Mouse (Mus musculus): ENCODE data around the gene Pdcd11. TPM values are rescaled to one million over a fixed set of nuclear protein-coding genes. Genes with fewer than 3 reads are reported as not detected.

Pdcd11 gene
- polyA plus RNA-seq (2016; fragmentation: Nextera tagmentation; extraction: Ambion mirVana), result 14.6 TPM in 2 replicates

DNA sequence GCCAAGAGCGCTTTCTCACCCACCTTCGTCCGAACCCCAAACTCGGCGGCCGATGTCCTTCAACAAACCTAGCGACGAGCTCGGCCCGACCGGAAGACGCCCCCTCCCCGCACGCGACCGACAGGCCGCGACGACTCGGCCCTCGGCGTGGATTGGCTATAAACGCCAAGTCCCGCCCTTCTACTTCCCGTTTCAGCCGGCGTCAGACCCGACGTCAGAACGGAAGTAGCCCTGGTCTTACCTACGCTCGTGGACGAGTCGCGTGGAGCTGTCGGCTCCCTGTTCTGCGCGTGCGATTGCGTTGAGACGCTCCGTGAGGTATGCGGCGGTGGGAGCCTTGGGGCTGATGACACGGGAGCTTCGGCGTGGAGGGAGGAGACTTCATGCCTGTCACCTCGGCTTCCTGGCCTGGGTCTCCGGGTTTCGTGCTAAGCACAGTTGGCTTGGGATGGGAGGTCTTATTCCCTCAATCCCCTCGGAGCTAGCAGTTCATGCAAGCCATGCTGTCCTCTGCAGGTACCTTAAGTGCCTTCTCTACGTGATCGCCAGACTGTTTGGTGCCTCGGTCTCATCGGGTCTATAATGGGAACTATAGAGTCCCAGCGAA, at the start of gene Pdcd11, which contains the start of gene Usmg5:
TSS of gene Pdcd11 (plus strand) at position 219 of the 607 bp plus-strand sequence.
TSS of gene Usmg5 (minus strand) at position 98 of the 607 bp plus-strand sequence.
- Histone ChIP-seq H3K9me3 (no peaks in the 10 kb centered on the region), H3K36me3 (replicated peaks) (peaks cover 58% of the 10 kb centered on the region), H3K27me3 (replicated peaks; ENCODE audit: low read depth, poor library complexity, severe bottlenecking) (no peaks in the 10 kb centered on the region), H3K4me1 (peaks cover 23% of the 10 kb centered on the region), H3K4me3 (peak within 1 kb of the TSS; percentile 87), H3K27ac (replicated peaks) (peak within 1 kb of the TSS; percentile 91)
- under 1% methylated on average over 56 of the region's 56 CpGs for WGBS
- peak; percentile 96 for DNase-seq (ENCODE audit: low spot score)

DNA sequence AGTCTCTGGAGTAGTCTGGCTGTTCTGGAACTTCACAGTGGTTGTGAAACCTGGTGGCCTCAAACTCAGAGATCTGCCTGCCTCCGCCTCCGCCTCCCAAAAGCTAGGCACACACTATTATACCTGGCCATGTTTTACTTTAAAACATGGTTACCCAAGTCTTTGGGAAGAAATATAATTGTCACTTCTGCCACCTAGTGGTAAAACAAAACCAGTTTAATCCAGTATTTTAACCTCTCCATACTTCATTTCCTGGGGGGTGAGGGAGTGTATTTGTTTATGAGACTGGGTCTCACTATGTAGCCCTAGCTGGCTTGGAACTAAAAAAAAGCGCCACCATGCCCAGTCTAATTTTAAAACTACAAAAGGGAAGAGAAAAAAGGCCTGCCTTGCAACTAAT, 47.0 kb upstream of the Pdcd11 start:
- no peak overlapping the region for H3K27ac ChIP-seq (replicated peaks)
- no peak overlapping the region for H3K4me3 ChIP-seq
- no peaks in the 10 kb centered on the region for H3K9me3 ChIP-seq
- WGBS, result 92% methylated on average over 3 of the region's 3 CpGs
- no peak for DNase-seq (ENCODE audit: low spot score)
- peaks cover under 1% of the 10 kb centered on the region; the same call in 1 of the 2 replicates for H3K4me1 ChIP-seq
- H3K27me3 ChIP-seq (replicated peaks; ENCODE audit: low read depth, poor library complexity, severe bottlenecking), result no peaks in the 10 kb centered on the region
- peaks cover 97% of the 10 kb centered on the region for H3K36me3 ChIP-seq (replicated peaks)

DNA sequence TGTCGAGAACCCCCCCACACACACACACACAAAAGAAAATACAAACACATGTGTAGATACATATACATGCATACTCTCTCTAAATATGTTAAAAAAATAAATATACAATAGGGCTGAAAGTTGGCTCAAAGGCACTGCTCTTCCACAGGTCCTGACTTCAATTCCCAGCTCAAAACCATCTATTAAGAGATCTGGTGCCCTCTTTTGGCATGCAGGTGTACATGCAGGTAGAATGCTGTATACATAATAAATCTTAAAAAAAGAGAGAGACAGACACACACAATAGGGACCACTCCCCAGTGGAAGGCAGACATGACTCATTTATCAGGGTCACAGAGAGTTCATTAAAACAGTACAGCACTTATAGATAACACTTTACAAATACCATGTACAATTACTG, 44.2 kb upstream of the Pdcd11 start:
- Histone ChIP-seq H3K27me3 (replicated peaks; ENCODE audit: low read depth, poor library complexity, severe bottlenecking) (no peaks in the 10 kb centered on the region), H3K36me3 (replicated peaks) (peaks cover 69% of the 10 kb centered on the region), H3K27ac (replicated peaks) (no peak overlapping the region), H3K9me3 (no peaks in the 10 kb centered on the region), H3K4me1 (peaks cover 20% of the 10 kb centered on the region), H3K4me3 (no peak overlapping the region)
- DNase-seq (ENCODE audit: low spot score), result no peak
- 95% methylated on average over 1 of the region's 1 CpGs for WGBS

DNA sequence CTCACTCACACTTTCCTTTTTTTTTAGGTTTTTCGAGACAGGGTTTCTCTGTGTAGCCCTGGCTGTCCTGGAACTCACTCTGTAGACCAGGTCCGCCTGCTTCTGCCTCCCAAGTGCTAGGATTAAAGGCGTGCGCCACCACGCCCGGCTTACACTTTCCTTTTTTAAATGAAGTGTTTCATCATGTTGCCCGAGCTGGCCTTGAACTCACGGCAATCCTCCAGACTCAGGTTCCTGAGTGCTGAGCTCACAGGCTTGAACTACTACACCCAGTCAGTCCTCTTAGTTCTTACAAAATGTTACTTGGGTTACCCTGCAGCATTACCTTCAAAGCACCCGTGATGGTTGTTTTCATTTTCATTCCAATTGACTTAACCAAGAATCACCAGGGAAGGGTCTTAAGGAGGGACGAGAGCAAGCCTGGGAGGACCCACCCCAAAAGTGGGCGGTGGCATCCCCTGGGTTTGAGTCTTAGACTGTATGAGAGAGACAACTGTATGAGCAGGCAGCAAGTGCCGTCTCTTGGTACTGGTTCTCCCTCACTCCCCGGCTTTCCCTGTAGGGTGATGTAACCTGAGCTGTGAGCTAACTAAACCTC, 43.2 kb upstream of the Pdcd11 start:
- DNase-seq (ENCODE audit: low spot score), result no peak
- no peaks in the 10 kb centered on the region for H3K27me3 ChIP-seq (replicated peaks; ENCODE audit: low read depth, poor library complexity, severe bottlenecking)
- H3K4me3 ChIP-seq, result no peak overlapping the region
- peaks cover 60% of the 10 kb centered on the region for H3K36me3 ChIP-seq (replicated peaks)
- 86% methylated on average over 13 of the region's 13 CpGs for WGBS
- peaks cover 20% of the 10 kb centered on the region for H3K4me1 ChIP-seq
- H3K9me3 ChIP-seq, result no peaks in the 10 kb centered on the region
- H3K27ac ChIP-seq (replicated peaks), result no peak overlapping the region

DNA sequence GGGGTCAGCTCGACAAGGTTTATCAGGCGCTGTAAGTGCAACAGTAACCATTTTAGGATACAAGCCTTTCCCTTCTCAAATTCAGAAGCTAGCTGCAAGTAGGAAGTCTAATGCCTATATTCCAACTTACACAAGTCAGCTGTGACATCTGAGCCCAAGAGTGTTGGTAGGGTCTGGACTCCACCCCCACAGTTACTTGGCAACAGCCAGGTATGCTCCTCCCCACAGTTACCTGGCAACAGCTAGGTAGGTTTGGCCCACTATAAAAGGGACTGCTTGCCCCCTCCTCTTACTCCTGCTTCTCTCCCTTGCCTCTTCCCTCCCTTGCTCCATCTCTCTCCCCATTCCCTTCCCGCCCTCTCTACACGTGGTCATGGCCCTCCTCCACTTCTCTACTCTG, 41.5 kb upstream of the Pdcd11 start:
- H3K27ac ChIP-seq (replicated peaks), result no peak overlapping the region
- DNase-seq (ENCODE audit: low spot score), result no peak
- no peaks in the 10 kb centered on the region for H3K27me3 ChIP-seq (replicated peaks; ENCODE audit: low read depth, poor library complexity, severe bottlenecking)
- 68% methylated on average over 4 of the region's 4 CpGs for WGBS
- peaks cover 44% of the 10 kb centered on the region for H3K36me3 ChIP-seq (replicated peaks)
- H3K4me1 ChIP-seq, result peaks cover 20% of the 10 kb centered on the region
- peak overlapping the region; percentile 92 for H3K4me3 ChIP-seq
- H3K9me3 ChIP-seq, result no peaks in the 10 kb centered on the region

DNA sequence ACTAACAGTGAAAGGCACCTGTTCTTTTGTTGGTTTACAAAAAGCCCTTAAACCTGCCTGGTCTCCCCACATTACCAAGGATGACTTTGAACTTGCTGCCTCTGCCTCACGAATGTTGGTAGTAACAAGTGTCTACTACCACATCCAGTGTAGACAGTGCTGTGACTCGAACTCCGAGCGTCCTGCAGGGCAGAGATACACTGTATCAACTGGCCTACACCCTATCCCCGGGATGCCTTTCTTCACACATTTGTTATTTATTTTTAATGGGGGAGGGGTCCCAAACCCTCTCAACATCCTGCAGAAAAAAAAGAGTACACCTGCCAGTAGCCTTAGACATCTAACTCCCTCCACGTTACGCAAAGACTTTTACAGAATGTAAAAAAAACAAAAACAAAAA, 40.7 kb upstream of the Pdcd11 start:
- Histone ChIP-seq H3K9me3 (no peaks in the 10 kb centered on the region), H3K36me3 (replicated peaks) (peaks cover 36% of the 10 kb centered on the region), H3K4me3 (peak overlapping the region; percentile 92), H3K27me3 (replicated peaks; ENCODE audit: low read depth, poor library complexity, severe bottlenecking) (no peaks in the 10 kb centered on the region), H3K27ac (replicated peaks) (peak overlapping the region; percentile 96; the same call in 1 of the 2 replicates), H3K4me1 (peaks cover 20% of the 10 kb centered on the region)
- 11% methylated on average over 7 of the region's 7 CpGs for WGBS
- DNase-seq (ENCODE audit: low spot score), result no peak

DNA sequence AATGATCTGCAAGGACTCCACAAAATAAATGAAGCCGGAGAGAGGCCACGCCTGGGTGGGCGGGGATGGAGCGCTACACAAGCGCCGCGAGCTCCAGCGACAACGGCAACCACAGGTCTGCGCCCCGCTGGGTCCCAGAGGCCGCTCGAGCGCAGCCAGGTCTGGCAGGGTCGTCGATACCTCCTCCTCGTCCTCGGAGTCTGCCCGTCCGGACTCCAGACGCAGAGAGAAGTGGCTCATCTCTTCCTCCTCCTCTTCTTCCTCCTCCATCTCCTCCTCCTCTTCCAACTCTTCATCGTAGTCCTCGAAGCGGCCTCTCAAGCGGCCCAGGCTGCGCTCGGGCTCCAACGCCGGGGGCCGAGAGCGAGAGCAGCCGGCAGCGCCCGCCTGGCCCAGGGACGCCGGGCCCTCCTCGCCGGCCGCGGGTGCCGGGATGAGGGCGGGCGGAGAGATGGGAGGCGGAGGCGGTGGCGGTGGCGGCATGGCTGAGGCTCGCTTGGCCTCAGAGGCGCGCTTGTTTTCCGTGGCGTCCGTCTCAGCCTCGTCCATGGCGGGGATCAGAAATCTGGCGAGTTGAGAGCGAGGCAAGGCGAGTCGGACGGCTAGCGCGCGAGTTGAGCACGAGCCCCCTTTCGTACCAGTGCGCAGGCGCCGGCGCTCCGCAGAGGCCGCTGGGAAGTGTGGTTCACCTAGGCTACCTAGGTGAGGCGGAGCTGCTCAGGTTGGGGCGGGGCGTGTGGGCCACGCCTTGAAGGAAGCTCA, 40.1 kb upstream of the Pdcd11 start, which contains the start of gene Pcgf6:
TSS of gene Pcgf6 (minus strand) at position 636 of the 762 bp plus-strand sequence.
- H3K36me3 ChIP-seq (replicated peaks), result peaks cover 30% of the 10 kb centered on the region
- DNase-seq (ENCODE audit: low spot score), result peak; percentile 91
- WGBS, result under 1% methylated on average over 75 of the region's 75 CpGs
- peak within 1 kb of the TSS; percentile 96 for H3K27ac ChIP-seq (replicated peaks)
- peak within 1 kb of the TSS; percentile 92 for H3K4me3 ChIP-seq
- peaks cover 20% of the 10 kb centered on the region for H3K4me1 ChIP-seq
- no peaks in the 10 kb centered on the region for H3K9me3 ChIP-seq
- H3K27me3 ChIP-seq (replicated peaks; ENCODE audit: low read depth, poor library complexity, severe bottlenecking), result no peaks in the 10 kb centered on the region

DNA sequence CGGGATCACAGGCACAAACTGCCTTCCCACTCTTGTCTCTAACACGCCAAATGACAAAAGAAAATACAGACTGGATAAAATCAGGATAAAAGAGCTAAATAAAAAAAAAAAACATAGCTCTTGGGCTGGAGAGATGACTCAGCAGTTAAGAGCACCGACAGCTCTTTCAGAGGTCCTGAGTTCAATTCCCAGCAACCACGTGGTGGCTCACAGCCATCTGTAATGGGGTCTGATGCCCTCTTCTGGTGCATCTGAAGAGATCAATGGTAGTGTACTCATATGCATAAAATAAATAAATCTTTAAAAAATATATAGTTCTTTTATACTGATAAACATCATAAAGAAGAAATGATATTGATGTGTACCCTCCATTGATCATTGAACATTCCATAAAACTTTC, 37.6 kb upstream of the Pdcd11 start:
- Histone ChIP-seq H3K9me3 (no peaks in the 10 kb centered on the region), H3K27ac (replicated peaks) (no peak overlapping the region), H3K4me3 (no peak overlapping the region), H3K27me3 (replicated peaks; ENCODE audit: low read depth, poor library complexity, severe bottlenecking) (no peaks in the 10 kb centered on the region), H3K4me1 (peaks cover 20% of the 10 kb centered on the region), H3K36me3 (replicated peaks) (peaks cover 5% of the 10 kb centered on the region)
- no peak for DNase-seq (ENCODE audit: low spot score)
- WGBS, result 88% methylated on average over 4 of the region's 4 CpGs

DNA sequence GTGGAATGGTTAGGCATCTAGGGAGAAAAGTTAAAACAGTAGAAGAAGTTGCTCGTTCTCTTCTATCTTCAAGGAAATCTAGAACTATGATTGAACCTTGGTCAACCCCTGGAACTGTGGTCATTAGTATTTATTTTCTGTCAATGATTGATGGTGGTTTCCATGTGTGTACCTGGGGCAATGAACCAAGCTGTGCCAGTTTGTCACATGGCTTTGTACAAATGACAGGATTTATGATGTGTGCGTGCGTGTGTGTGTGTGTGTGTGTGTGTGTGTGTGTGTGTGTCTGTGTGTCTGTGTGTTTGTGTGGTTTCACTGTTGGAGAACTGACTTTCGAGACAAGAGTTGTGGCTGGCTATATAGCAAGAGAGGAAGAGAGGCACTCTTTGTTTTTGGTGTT, 37.1 kb upstream of the Pdcd11 start:
- Histone ChIP-seq H3K27me3 (replicated peaks; ENCODE audit: low read depth, poor library complexity, severe bottlenecking) (no peaks in the 10 kb centered on the region), H3K36me3 (replicated peaks) (no peaks in the 10 kb centered on the region), H3K27ac (replicated peaks) (no peak overlapping the region), H3K9me3 (no peaks in the 10 kb centered on the region), H3K4me3 (no peak overlapping the region), H3K4me1 (peaks cover 20% of the 10 kb centered on the region)
- DNase-seq (ENCODE audit: low spot score), result no peak
- 85% methylated on average over 4 of the region's 4 CpGs for WGBS

DNA sequence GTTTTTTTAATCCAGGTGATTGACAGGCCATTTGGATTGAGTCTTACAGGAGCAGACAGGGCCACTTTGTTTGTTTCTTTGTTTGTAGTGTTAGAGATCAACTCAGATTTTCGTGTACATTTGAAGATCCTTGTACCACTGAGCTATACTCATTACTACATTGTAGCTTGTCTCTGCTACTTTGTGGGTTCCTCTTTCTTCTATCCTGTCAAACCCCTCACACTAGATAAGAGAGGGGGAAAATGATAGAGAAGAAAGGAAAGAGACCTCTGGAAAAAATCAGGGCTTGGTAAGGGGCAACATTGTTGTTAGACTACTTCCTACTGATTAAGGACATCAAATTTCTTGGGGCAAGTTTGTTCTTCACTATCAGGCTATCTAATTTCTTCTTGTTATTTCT, 32.9 kb upstream of the Pdcd11 start:
- Histone ChIP-seq H3K4me3 (no peak overlapping the region), H3K27ac (replicated peaks) (no peak overlapping the region), H3K9me3 (no peaks in the 10 kb centered on the region), H3K4me1 (no peaks in the 10 kb centered on the region), H3K36me3 (replicated peaks) (no peaks in the 10 kb centered on the region), H3K27me3 (replicated peaks; ENCODE audit: low read depth, poor library complexity, severe bottlenecking) (no peaks in the 10 kb centered on the region)
- WGBS, result 65% methylated on average over 1 of the region's 1 CpGs
- DNase-seq (ENCODE audit: low spot score), result no peak

DNA sequence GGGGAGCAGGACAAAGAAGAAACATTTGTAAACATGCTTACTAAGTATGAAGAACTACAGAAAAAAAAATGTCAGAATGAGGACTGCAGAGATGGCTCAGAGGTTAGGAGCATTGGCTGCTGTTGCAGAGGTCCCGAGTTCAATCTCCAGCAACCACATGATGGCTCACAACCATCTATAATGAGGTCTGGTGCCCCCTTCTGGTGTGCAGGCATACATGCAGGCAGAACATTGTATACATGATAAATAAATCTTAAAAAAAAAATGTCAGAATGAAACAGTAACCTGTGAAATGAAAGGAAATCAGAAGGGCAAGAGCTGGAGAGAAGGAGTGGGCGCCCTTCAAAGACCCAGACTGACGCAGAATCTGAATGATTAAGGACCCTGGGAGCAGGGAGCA, 24.7 kb upstream of the Pdcd11 start:
- 92% methylated on average over 3 of the region's 3 CpGs for WGBS
- Histone ChIP-seq H3K27me3 (replicated peaks; ENCODE audit: low read depth, poor library complexity, severe bottlenecking) (no peaks in the 10 kb centered on the region), H3K27ac (replicated peaks) (no peak overlapping the region), H3K36me3 (replicated peaks) (peaks cover 4% of the 10 kb centered on the region), H3K9me3 (no peaks in the 10 kb centered on the region), H3K4me3 (no peak overlapping the region), H3K4me1 (peaks cover 12% of the 10 kb centered on the region)
- DNase-seq (ENCODE audit: low spot score), result no peak

DNA sequence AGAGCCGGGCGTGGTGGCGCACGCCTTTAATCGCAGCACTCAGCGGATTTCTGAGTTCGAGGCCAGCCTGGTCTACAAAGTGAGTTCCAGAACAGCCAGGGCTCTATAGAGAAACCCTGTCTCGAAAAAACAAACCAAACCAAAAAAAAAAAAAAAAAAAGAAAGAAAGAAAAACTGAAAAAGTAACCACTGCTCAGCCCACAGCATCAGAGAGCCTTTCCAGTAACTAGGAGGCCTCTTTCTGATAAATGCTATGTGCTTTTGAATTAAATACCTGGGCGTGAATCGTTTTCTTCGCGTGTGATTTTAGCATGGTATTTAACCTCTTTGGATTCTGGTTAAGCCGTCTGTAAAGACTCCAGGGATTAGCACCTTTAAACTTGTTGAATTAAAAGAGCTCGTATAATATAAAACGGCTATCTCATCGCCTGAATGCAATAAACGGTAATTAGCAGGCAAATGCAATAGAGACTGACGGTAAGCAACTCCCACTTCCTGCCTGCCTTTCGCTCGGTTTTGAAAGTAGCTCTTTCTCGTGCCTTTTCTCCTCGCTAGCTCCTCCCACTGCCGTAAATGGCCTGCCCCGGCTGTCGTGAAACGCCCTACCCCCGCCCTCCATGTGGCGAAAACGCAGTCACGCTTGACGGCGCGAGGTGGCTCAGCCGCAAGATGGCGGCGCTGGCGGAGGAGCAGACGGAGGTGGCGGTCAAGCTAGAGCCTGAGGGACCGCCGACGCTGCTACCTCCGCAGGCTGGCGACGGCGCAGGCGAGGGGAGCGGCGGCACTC, 23.3 kb upstream of the Pdcd11 start, which contains the start of gene Taf5:
TSS of gene Taf5 (plus strand) at position 651 of the 787 bp plus-strand sequence.
- peak; percentile 97 for DNase-seq (ENCODE audit: low spot score)
- peak within 1 kb of the TSS; percentile 100 for H3K4me3 ChIP-seq
- H3K36me3 ChIP-seq (replicated peaks), result peaks cover 18% of the 10 kb centered on the region
- 11% methylated on average over 49 of the region's 49 CpGs for WGBS
- H3K4me1 ChIP-seq, result peaks cover 12% of the 10 kb centered on the region
- no peaks in the 10 kb centered on the region for H3K9me3 ChIP-seq
- peak within 1 kb of the TSS; percentile 94 for H3K27ac ChIP-seq (replicated peaks)
- H3K27me3 ChIP-seq (replicated peaks; ENCODE audit: low read depth, poor library complexity, severe bottlenecking), result no peaks in the 10 kb centered on the region

Data from embryonic facial prominence, embryonic 10.5 days (tissue).